18 mouse cellular contexts compared by ENCODE assay signal in genomic region chr17:31888540-31888939, GRCm38 (mm10). TPM values are rescaled to one million over a fixed set of nuclear protein-coding genes. Genes with fewer than 3 reads are reported as not detected.
DNase-seq lines count a peak whose midpoint lies in the region; ATAC-seq lines count a peak whose summit lies in the region.
"Had no signal": no experiment of that assay in that cellular context is flagged by ENCODE, and none has a peak within 500 bp of the region (broad histone marks: within the 10 kb centered on the region; RNA-seq: fewer than 3 reads in every experiment).

No protein-coding gene starts in this region.

- no peaks in the 10 kb centered on the region for H3K27me3 ChIP-seq in heart, embryonic 11.5 days (ENCODE audit: control insufficient read depth, insufficient read depth, low read length)
- no peaks in the 10 kb centered on the region for H3K27me3 ChIP-seq in limb, embryonic 15.5 days
- no peaks in the 10 kb centered on the region for H3K27me3 ChIP-seq in hindbrain, embryonic 11.5 days (ENCODE audit: control insufficient read depth, insufficient read depth, low read length)
- H3K27me3 ChIP-seq: midbrain, embryonic 15.5 days had no signal

- DNase-seq in heart, postnatal 14 days, result no peak
- peak; percentile 13 for DNase-seq in urinary bladder, adult 2 months (ENCODE audit: low spot score)
- DNase-seq in urinary bladder, postnatal 25 days (ENCODE audit: low spot score), result no peak
- no peak for DNase-seq in hindbrain, embryonic 11.5 days (ENCODE audit: low spot score)
- DNase-seq in Muller cell, postnatal 12 days (ENCODE audit: inconsistent ontology term), result no peak
- DNase-seq: adrenal gland, postnatal 25 days; cerebellum, adult 9-11 months; kidney, adult 2 months; kidney, postnatal 4 days; left cerebral cortex, postnatal 4 days; right cerebral cortex, postnatal 4 days had no signal

- H3K4me3 ChIP-seq in heart, embryonic 11.5 days (ENCODE audit: low read depth, low read length), result no peak overlapping the region
- H3K4me3 ChIP-seq in limb, embryonic 15.5 days, result no peak overlapping the region
- H3K4me3 ChIP-seq in hindbrain, embryonic 11.5 days (ENCODE audit: low read depth, low read length), result no peak overlapping the region
- H3K4me3 ChIP-seq: heart, adult 2 months; midbrain, embryonic 15.5 days had no signal

- H3K4me2 ChIP-seq in heart, embryonic 11.5 days, result no peak overlapping the region
- H3K4me2 ChIP-seq in limb, embryonic 15.5 days, result no peak overlapping the region
- H3K4me2 ChIP-seq in hindbrain, embryonic 11.5 days (replicated peaks; ENCODE audit: low read depth, low read length), result no peak overlapping the region
- H3K4me2 ChIP-seq: midbrain, embryonic 15.5 days had no signal

- H3K27ac ChIP-seq in heart, embryonic 11.5 days (ENCODE audit: low read depth, low read length), result no peak overlapping the region
- no peak overlapping the region for H3K27ac ChIP-seq in limb, embryonic 15.5 days
- H3K27ac ChIP-seq in hindbrain, embryonic 11.5 days (ENCODE audit: low read depth, low read length), result no peak overlapping the region
- H3K27ac ChIP-seq: heart, adult 2 months; hindbrain, postnatal 0 days; liver, embryonic 14.5 days; macrophage; midbrain, embryonic 15.5 days had no signal

- no peak for ATAC-seq in heart, embryonic 11.5 days (replicated peaks; ENCODE audit: insufficient number of reproducible peaks, low FRiP score, low TSS enrichment)
- 0 out of 2 replicates have a peak, but pooled peaks have one; percentile 50 for ATAC-seq in limb, embryonic 15.5 days (ENCODE audit: insufficient number of reproducible peaks, low FRiP score, low TSS enrichment, low read depth)
- no peak for ATAC-seq in hindbrain, embryonic 11.5 days (ENCODE audit: low FRiP score)
- ATAC-seq: hindbrain, postnatal 0 days; midbrain, embryonic 15.5 days had no signal

- H3K36me3 ChIP-seq in heart, embryonic 11.5 days (ENCODE audit: control insufficient read depth, insufficient read depth, low read length), result no peaks in the 10 kb centered on the region
- no peaks in the 10 kb centered on the region for H3K36me3 ChIP-seq in limb, embryonic 15.5 days
- no peaks in the 10 kb centered on the region for H3K36me3 ChIP-seq in hindbrain, embryonic 11.5 days (ENCODE audit: control insufficient read depth, insufficient read depth, low read length)
- H3K36me3 ChIP-seq: midbrain, embryonic 15.5 days had no signal

- 39% methylated on average over 6 of the region's 6 CpGs for WGBS in heart, embryonic 11.5 days (ENCODE audit: insufficient replicate concordance)
- WGBS in limb, embryonic 15.5 days, result 34% methylated on average over 6 of the region's 6 CpGs
- 74% methylated on average over 6 of the region's 6 CpGs for WGBS in hindbrain, embryonic 11.5 days

- no peaks in the 10 kb centered on the region for H3K9me3 ChIP-seq in heart, embryonic 11.5 days (replicated peaks; ENCODE audit: control insufficient read depth, low read length)
- no peaks in the 10 kb centered on the region for H3K9me3 ChIP-seq in limb, embryonic 15.5 days
- H3K9me3 ChIP-seq in hindbrain, embryonic 11.5 days (ENCODE audit: control insufficient read depth, low read length), result no peaks in the 10 kb centered on the region
- H3K9me3 ChIP-seq: midbrain, embryonic 15.5 days had no signal

- 0 out of 2 replicates have a peak overlapping the region, but pooled peaks have one; percentile 43 for H3K9ac ChIP-seq in heart, embryonic 11.5 days (ENCODE audit: low read depth, low read length)
- H3K9ac ChIP-seq in limb, embryonic 15.5 days, result no peak overlapping the region
- H3K9ac ChIP-seq in hindbrain, embryonic 11.5 days (ENCODE audit: low read depth, low read length), result no peak overlapping the region
- H3K9ac ChIP-seq: liver, embryonic 14.5 days; midbrain, embryonic 15.5 days had no signal

- intact Hi-C loops in heart, postnatal 14 days (cut with DNase I), result no loop called here

- H3K4me1 ChIP-seq in heart, embryonic 11.5 days (ENCODE audit: control insufficient read depth, insufficient read depth, low read length), result peaks cover 49% of the 10 kb centered on the region
- peaks cover 37% of the 10 kb centered on the region for H3K4me1 ChIP-seq in limb, embryonic 15.5 days
- H3K4me1 ChIP-seq in hindbrain, embryonic 11.5 days (replicated peaks; ENCODE audit: control insufficient read depth, insufficient read depth, low read length), result peaks cover 2% of the 10 kb centered on the region; the same call in 1 of the 2 replicates

RNA-seq across cellular contexts. Expression of gene Sik1, which starts 32.9 kb away (rescaled TPM):
- 21.7 and 24.3 TPM in 2 replicates for polyA plus RNA-seq in heart, embryonic 11.5 days (2014; fragmentation: Nextera tagmentation; extraction: Ambion mirVana)
- 10 to 100 TPM; 41.4 to 72.2 TPM for total RNA-seq in heart, postnatal 14 days (2021)
- 32.3 and 34.9 TPM in 2 replicates for polyA plus RNA-seq in urinary bladder, adult 2 months (2012; rRNA removed)
- polyA plus RNA-seq in limb, embryonic 15.5 days (2015; fragmentation: Nextera tagmentation; extraction: Ambion mirVana), result 30.5 and 37.1 TPM in 2 replicates
- polyA plus RNA-seq in hindbrain, embryonic 11.5 days (2014; fragmentation: Nextera tagmentation; extraction: Ambion mirVana), result 12.9 and 17.9 TPM in 2 replicates
